In genomic region chr6:87578247-87578646, GRCm38 (mm10) we compare ENCODE assay signal across 10 mouse cellular contexts. TPM values are rescaled to one million over a fixed set of nuclear protein-coding genes. Genes with fewer than 3 reads are reported as not detected.
A peak's percentile ranks its signal among the peaks of the same experiment; 100 is the strongest.
DNase-seq lines count a peak whose midpoint lies in the region; ATAC-seq and TF ChIP-seq lines count a peak whose summit lies in the region.
"Had no signal": no experiment of that assay in that cellular context is flagged by ENCODE, and none has a peak within 500 bp of the region (broad histone marks: within the 10 kb centered on the region; RNA-seq: fewer than 3 reads in every experiment).

No protein-coding gene starts in this region.

- no peak overlapping the region for H3K4me3 ChIP-seq in forebrain, postnatal 0 days (ENCODE audit: low read depth, low read length)
- no peak overlapping the region for H3K4me3 ChIP-seq in forebrain, embryonic 16.5 days (replicated peaks; ENCODE audit: low read length)
- H3K4me3 ChIP-seq in midbrain, postnatal 0 days (ENCODE audit: low read depth, low read length), result no peak overlapping the region
- H3K4me3 ChIP-seq in midbrain, embryonic 11.5 days (ENCODE audit: low read depth, low read length), result no peak overlapping the region

- no peaks in the 10 kb centered on the region for H3K27me3 ChIP-seq in forebrain, postnatal 0 days (ENCODE audit: insufficient read depth, low read length)
- H3K27me3 ChIP-seq in forebrain, embryonic 16.5 days (replicated peaks; ENCODE audit: control insufficient read depth, insufficient read depth, low read length), result no peaks in the 10 kb centered on the region
- H3K27me3 ChIP-seq in midbrain, postnatal 0 days (ENCODE audit: insufficient read depth, low read length), result no peaks in the 10 kb centered on the region
- no peaks in the 10 kb centered on the region for H3K27me3 ChIP-seq in midbrain, embryonic 11.5 days (ENCODE audit: control insufficient read depth, insufficient read depth, low read length)

- H3K36me3 ChIP-seq in forebrain, postnatal 0 days (ENCODE audit: insufficient read depth), result no peaks in the 10 kb centered on the region
- no peaks in the 10 kb centered on the region for H3K36me3 ChIP-seq in forebrain, embryonic 16.5 days (ENCODE audit: control insufficient read depth, insufficient read depth)
- H3K36me3 ChIP-seq in midbrain, postnatal 0 days (ENCODE audit: insufficient read depth, low read length), result no peaks in the 10 kb centered on the region
- H3K36me3 ChIP-seq in midbrain, embryonic 11.5 days (ENCODE audit: control insufficient read depth, insufficient read depth, low read length), result no peaks in the 10 kb centered on the region

- no peak overlapping the region for H3K9ac ChIP-seq in forebrain, postnatal 0 days
- no peak overlapping the region for H3K9ac ChIP-seq in forebrain, embryonic 16.5 days (replicated peaks; ENCODE audit: low read depth, low read length)
- no peak overlapping the region for H3K9ac ChIP-seq in midbrain, postnatal 0 days (replicated peaks; ENCODE audit: low read length, poor library complexity, severe bottlenecking)
- no peak overlapping the region for H3K9ac ChIP-seq in midbrain, embryonic 11.5 days (ENCODE audit: low read length)

- no peaks in the 10 kb centered on the region for H3K4me1 ChIP-seq in forebrain, postnatal 0 days (ENCODE audit: insufficient read depth)
- H3K4me1 ChIP-seq in forebrain, embryonic 16.5 days (replicated peaks; ENCODE audit: control insufficient read depth, insufficient read depth, low read length), result no peaks in the 10 kb centered on the region
- H3K4me1 ChIP-seq in midbrain, postnatal 0 days (ENCODE audit: insufficient read depth, low read length), result no peaks in the 10 kb centered on the region
- no peaks in the 10 kb centered on the region for H3K4me1 ChIP-seq in midbrain, embryonic 11.5 days (ENCODE audit: control insufficient read depth, insufficient read depth, low read length)

- peak; percentile 58 for TF ChIP-seq CTCF in forebrain, postnatal 0 days (IDR thresholded peaks at IDR 0.05; ENCODE audit: low read depth)
- peak; percentile 60 for TF ChIP-seq CTCF in midbrain, postnatal 0 days (IDR thresholded peaks at IDR 0.05)

- H3K4me2 ChIP-seq in forebrain, postnatal 0 days (ENCODE audit: low read depth), result no peak overlapping the region
- no peak overlapping the region for H3K4me2 ChIP-seq in forebrain, embryonic 16.5 days (ENCODE audit: low read length)
- H3K4me2 ChIP-seq in midbrain, postnatal 0 days (ENCODE audit: low read depth, low read length, poor library complexity, severe bottlenecking), result no peak overlapping the region
- H3K4me2 ChIP-seq in midbrain, embryonic 11.5 days, result no peak overlapping the region

- ATAC-seq in forebrain, postnatal 0 days, result 0 out of 2 replicates have a peak, but pooled peaks have one; percentile 36
- no peak for ATAC-seq in forebrain, embryonic 16.5 days
- ATAC-seq in midbrain, postnatal 0 days (ENCODE audit: low FRiP score), result no peak
- ATAC-seq in midbrain, embryonic 11.5 days (ENCODE audit: low FRiP score), result no peak
- ATAC-seq: CD4-positive, CD25-positive, alpha-beta regulatory T cell, adult 4 months had no signal

- 46% methylated on average over 9 of the region's 9 CpGs for WGBS in forebrain, postnatal 0 days
- 52% methylated on average over 9 of the region's 9 CpGs for WGBS in forebrain, embryonic 16.5 days
- WGBS in midbrain, postnatal 0 days, result 54% methylated on average over 9 of the region's 9 CpGs
- WGBS in midbrain, embryonic 11.5 days, result 59% methylated on average over 9 of the region's 9 CpGs

- no peaks in the 10 kb centered on the region for H3K9me3 ChIP-seq in forebrain, postnatal 0 days (ENCODE audit: low read length)
- no peaks in the 10 kb centered on the region for H3K9me3 ChIP-seq in forebrain, embryonic 16.5 days (ENCODE audit: control insufficient read depth, low read length)
- H3K9me3 ChIP-seq in midbrain, postnatal 0 days (ENCODE audit: low read length), result no peaks in the 10 kb centered on the region
- no peaks in the 10 kb centered on the region for H3K9me3 ChIP-seq in midbrain, embryonic 11.5 days (ENCODE audit: control insufficient read depth, low read length)

- no peak overlapping the region for H3K27ac ChIP-seq in forebrain, postnatal 0 days (ENCODE audit: low read depth, low read length)
- no peak overlapping the region for H3K27ac ChIP-seq in forebrain, embryonic 16.5 days (ENCODE audit: low read length)
- no peak overlapping the region for H3K27ac ChIP-seq in midbrain, postnatal 0 days (ENCODE audit: low read depth, low read length)
- H3K27ac ChIP-seq in midbrain, embryonic 11.5 days (ENCODE audit: low read depth, low read length), result no peak overlapping the region

- DNase-seq in forebrain, postnatal 0 days, result peak; percentile 40
- peak; percentile 55 to 62 for DNase-seq in kidney, postnatal 4 days
- DNase-seq in kidney, adult 18-20 months, result no peak
- DNase-seq in midbrain, postnatal 0 days (ENCODE audit: low spot score), result peak; percentile 54
- DNase-seq in midbrain, embryonic 11.5 days (ENCODE audit: low spot score, missing footprints), result no peak
- DNase-seq in retina, embryonic 14.5 days (ENCODE audit: low spot score), result peak; percentile 44
- DNase-seq in right cerebral cortex, postnatal 25 days, result no peak
- DNase-seq: thymus, adult 2 months had no signal

RNA-seq across cellular contexts. Expression of gene Prokr1, which starts 12.3 kb away (rescaled TPM):
- total RNA-seq in forebrain, postnatal 0 days (2014; rRNA removed), result 2.5 and 3.1 TPM in 2 replicates
- 1.1 and 1.6 TPM in 2 replicates for polyA plus RNA-seq in forebrain, postnatal 0 days (2015; fragmentation: Nextera tagmentation; extraction: Ambion mirVana)
- polyA plus RNA-seq in forebrain, embryonic 16.5 days (2015; fragmentation: Nextera tagmentation; extraction: Ambion mirVana), result 2.5 and 4.3 TPM in 2 replicates
- 2.7 and 3.4 TPM in 2 replicates for total RNA-seq in midbrain, postnatal 0 days (2014; rRNA removed)
- polyA plus RNA-seq in midbrain, postnatal 0 days (2015; fragmentation: Nextera tagmentation; extraction: Ambion mirVana), result 1.3 and 1.5 TPM in 2 replicates
- 3.1 and 3.5 TPM in 2 replicates for polyA plus RNA-seq in midbrain, embryonic 11.5 days (2014; fragmentation: Nextera tagmentation; extraction: Ambion mirVana)

RNA-seq across cellular contexts. Expression of gene Arhgap25, which starts 45.2 kb away (rescaled TPM):
- 2.7 and 3.3 TPM in 2 replicates for total RNA-seq in forebrain, postnatal 0 days (2014; rRNA removed)
- 1.6 and 2.2 TPM in 2 replicates for polyA plus RNA-seq in forebrain, postnatal 0 days (2015; fragmentation: Nextera tagmentation; extraction: Ambion mirVana)
- polyA plus RNA-seq in forebrain, embryonic 16.5 days (2015; fragmentation: Nextera tagmentation; extraction: Ambion mirVana), result 2.2 and 2.7 TPM in 2 replicates
- total RNA-seq in midbrain, postnatal 0 days (2014; rRNA removed), result 0.93 and 1.4 TPM in 2 replicates
- 1.2 and 1.8 TPM in 2 replicates for polyA plus RNA-seq in midbrain, postnatal 0 days (2015; fragmentation: Nextera tagmentation; extraction: Ambion mirVana)
- 1.7 and 2.3 TPM in 2 replicates for polyA plus RNA-seq in midbrain, embryonic 11.5 days (2014; fragmentation: Nextera tagmentation; extraction: Ambion mirVana)

Comparison
In these comparisons a context has a peak if more than half of its experiments do, and no peak if none do; other contexts are left out.
1. DNase-seq: peak in forebrain, postnatal 0 days (single experiment), kidney, postnatal 4 days (2 of 2), midbrain, postnatal 0 days (single experiment) and retina, embryonic 14.5 days (single experiment); none in kidney, adult 18-20 months (single experiment), midbrain, embryonic 11.5 days (single experiment) and right cerebral cortex, postnatal 25 days (single experiment).